Mouse (Mus musculus): Measurements from ENCODE around the gene Gcn1l1. TPM values are rescaled to one million over a fixed set of nuclear protein-coding genes. Genes with fewer than 3 reads are reported as not detected.
"Not testable (repeated sequence)": the region's sequence is repeated elsewhere in the genome, so short reads cannot be mapped to it uniquely, and the experiment has no call there.

The Gcn1l1 gene
- polyA plus RNA-seq, 1 experiment from 2014 or later, result 35.1 TPM

DNA sequence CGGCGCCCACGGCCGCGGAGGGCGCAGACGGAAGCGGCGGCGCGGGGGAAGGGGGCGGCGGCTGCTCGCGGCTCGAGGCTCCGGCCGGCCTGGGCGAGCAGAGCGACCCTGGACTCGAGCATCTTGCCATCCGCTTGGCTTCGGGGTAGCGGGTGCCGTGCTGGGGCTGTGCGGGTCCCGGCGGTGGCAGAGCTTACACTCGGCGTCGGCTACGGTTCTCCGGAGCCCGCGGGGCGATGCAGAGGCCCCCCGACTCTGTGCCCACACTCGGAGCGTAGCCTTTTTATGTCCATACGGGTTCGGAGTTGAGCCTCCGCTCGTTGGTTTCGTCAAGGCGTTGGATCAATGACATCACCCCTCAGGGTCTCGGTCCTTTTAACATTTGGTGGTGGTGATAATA is 349 bp downstream of the Gcn1l1 start:
- ATAC-seq (ENCODE audit: low read depth), result peak; percentile 30
- Histone ChIP-seq H3K4me1 (replicated peaks; ENCODE audit: control insufficient read depth, insufficient read depth, low read length) (peaks cover 33% of the 10 kb centered on the region), H3K27me3 (ENCODE audit: control insufficient read depth, insufficient read depth, low read depth, low read length) (no peaks in the 10 kb centered on the region), H3K36me3 (ENCODE audit: control insufficient read depth, insufficient read depth, low read length) (peaks cover 28% of the 10 kb centered on the region), H3K9ac (ENCODE audit: low read length) (peak overlapping the region; percentile 97), H3K4me2 (ENCODE audit: low read depth, low read length) (peak overlapping the region; percentile 74), H3K9me3 (ENCODE audit: control insufficient read depth, low read length) (no peaks in the 10 kb centered on the region), H3K4me3 (ENCODE audit: low read length) (peak overlapping the region; percentile 89), H3K27ac (ENCODE audit: low read length) (peak overlapping the region; percentile 48)
- WGBS, result under 1% methylated on average over 33 of the region's 46 CpGs

DNA sequence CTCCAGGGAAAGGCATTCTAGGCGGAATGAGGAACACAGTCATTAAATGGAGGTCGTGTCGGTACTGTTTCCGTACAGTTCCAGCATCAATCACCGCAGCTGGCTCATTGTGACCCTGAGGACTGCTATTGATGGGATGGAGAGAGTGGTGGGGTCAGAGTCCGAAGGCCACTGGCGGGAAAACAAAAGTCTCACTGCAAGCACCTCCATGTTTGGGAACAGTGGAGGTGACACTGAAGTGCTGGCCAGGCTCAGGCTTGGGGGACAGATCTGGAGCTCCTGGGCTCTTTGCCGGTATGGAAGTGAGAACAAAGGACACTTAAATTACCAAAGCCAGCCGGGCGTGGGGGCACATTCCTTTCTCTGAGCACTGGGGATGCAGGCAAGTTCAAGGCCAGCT is 3.6 kb downstream of the Gcn1l1 start:
- 33% methylated on average over 10 of the region's 10 CpGs for WGBS
- Histone ChIP-seq H3K27me3 (ENCODE audit: control insufficient read depth, insufficient read depth, low read depth, low read length) (no peaks in the 10 kb centered on the region), H3K4me3 (ENCODE audit: low read length) (no peak overlapping the region), H3K9ac (ENCODE audit: low read length) (no peak overlapping the region), H3K36me3 (ENCODE audit: control insufficient read depth, insufficient read depth, low read length) (peaks cover 3% of the 10 kb centered on the region; the same call in 1 of the 2 replicates), H3K27ac (ENCODE audit: low read length) (peak overlapping the region; percentile 69), H3K4me1 (replicated peaks; ENCODE audit: control insufficient read depth, insufficient read depth, low read length) (peaks cover 24% of the 10 kb centered on the region), H3K9me3 (ENCODE audit: control insufficient read depth, low read length) (no peaks in the 10 kb centered on the region), H3K4me2 (ENCODE audit: low read depth, low read length) (no peak overlapping the region; the same call in 1 of the 2 replicates)
- ATAC-seq (ENCODE audit: low read depth), result no peak

DNA sequence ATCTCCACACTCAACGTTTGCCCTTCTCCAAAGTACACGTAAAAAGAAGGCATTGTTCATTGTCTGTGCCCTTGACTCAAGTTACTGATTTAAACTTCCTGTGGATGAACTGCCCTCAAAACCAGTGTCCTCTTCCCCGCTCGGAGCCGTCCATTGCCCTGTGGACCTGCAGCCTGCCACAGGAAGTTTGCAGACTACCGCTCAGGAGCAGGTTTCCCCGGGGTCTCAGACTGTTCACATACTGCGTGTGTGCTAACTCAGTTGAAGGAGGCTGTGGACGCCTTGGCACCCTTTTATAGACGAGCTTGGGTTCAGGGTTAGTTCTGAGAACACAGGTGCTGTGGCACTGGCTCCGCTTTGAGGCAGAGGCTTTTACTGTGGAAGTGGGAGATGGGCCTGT is 4.3 kb downstream of the Gcn1l1 start:
- no peak overlapping the region for H3K4me3 ChIP-seq (ENCODE audit: low read length)
- ATAC-seq (ENCODE audit: low read depth), result no peak
- no peaks in the 10 kb centered on the region for H3K9me3 ChIP-seq (ENCODE audit: control insufficient read depth, low read length)
- H3K9ac ChIP-seq (ENCODE audit: low read length), result no peak overlapping the region
- WGBS, result 51% methylated on average over 11 of the region's 11 CpGs
- H3K4me1 ChIP-seq (replicated peaks; ENCODE audit: control insufficient read depth, insufficient read depth, low read length), result peaks cover 24% of the 10 kb centered on the region
- H3K36me3 ChIP-seq (ENCODE audit: control insufficient read depth, insufficient read depth, low read length), result no peaks in the 10 kb centered on the region
- peak overlapping the region; percentile 69 for H3K27ac ChIP-seq (ENCODE audit: low read length)
- H3K27me3 ChIP-seq (ENCODE audit: control insufficient read depth, insufficient read depth, low read depth, low read length), result no peaks in the 10 kb centered on the region
- no peak overlapping the region for H3K4me2 ChIP-seq (ENCODE audit: low read depth, low read length)

DNA sequence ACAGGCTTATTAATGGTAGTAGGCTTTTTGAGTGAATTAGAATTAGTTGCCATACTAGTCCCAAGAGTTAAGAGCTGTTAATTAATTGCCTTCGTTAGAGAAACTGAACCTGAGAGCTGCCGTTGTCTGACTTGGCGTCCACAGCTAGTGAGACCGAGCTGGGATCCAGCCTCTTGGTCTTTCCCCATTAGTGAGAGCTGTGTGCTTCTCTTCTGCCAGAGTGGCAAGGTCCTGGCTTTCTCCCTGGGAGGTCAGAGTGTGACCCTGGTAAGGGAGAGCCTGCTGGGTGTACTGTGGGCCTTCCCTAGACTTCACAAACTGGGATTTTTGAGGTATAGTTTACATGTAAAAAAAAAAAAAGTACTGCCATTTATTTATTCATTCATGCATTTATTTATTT is 4.7 kb downstream of the Gcn1l1 start:
- no peak overlapping the region for H3K4me3 ChIP-seq (ENCODE audit: low read length)
- no peak overlapping the region for H3K9ac ChIP-seq (ENCODE audit: low read length)
- H3K4me1 ChIP-seq (replicated peaks; ENCODE audit: control insufficient read depth, insufficient read depth, low read length), result peaks cover 22% of the 10 kb centered on the region
- 84% methylated on average over 4 of the region's 4 CpGs for WGBS
- H3K9me3 ChIP-seq (ENCODE audit: control insufficient read depth, low read length), result no peaks in the 10 kb centered on the region
- H3K27me3 ChIP-seq (ENCODE audit: control insufficient read depth, insufficient read depth, low read depth, low read length), result no peaks in the 10 kb centered on the region
- peak overlapping the region; percentile 69 for H3K27ac ChIP-seq (ENCODE audit: low read length)
- H3K4me2 ChIP-seq (ENCODE audit: low read depth, low read length), result no peak overlapping the region
- no peak for ATAC-seq (ENCODE audit: low read depth)
- H3K36me3 ChIP-seq (ENCODE audit: control insufficient read depth, insufficient read depth, low read length), result no peaks in the 10 kb centered on the region

DNA sequence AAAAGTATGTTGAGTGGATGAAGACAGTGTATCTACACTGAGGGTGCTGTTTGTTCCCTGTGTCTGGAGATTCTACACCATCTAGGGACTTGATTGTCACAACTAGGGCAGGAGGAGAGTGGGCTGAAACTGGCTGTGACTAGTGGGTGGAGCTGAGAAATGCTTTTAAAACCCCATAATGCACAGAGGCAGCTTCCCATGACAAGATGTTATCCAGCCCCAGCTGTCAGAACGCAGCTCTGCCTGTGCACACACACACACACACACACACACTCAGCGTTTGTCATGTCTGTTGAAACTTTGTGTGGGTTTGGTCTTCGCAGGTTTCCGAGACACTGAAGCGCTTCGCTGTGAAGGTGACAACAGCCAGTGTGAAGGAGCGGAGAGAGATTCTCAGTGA is 6.0 kb downstream of the Gcn1l1 start:
- H3K4me2 ChIP-seq (ENCODE audit: low read depth, low read length), result no peak overlapping the region
- peaks cover 8% of the 10 kb centered on the region for H3K36me3 ChIP-seq (ENCODE audit: control insufficient read depth, insufficient read depth, low read length)
- H3K9ac ChIP-seq (ENCODE audit: low read length), result no peak overlapping the region
- no peaks in the 10 kb centered on the region for H3K9me3 ChIP-seq (ENCODE audit: control insufficient read depth, low read length)
- H3K27me3 ChIP-seq (ENCODE audit: control insufficient read depth, insufficient read depth, low read depth, low read length), result no peaks in the 10 kb centered on the region
- ATAC-seq (ENCODE audit: low read depth), result no peak
- H3K27ac ChIP-seq (ENCODE audit: low read length), result no peak overlapping the region
- whole genome bisulfite sequencing, result 89% methylated on average over 7 of the region's 7 CpGs
- H3K4me1 ChIP-seq (replicated peaks; ENCODE audit: control insufficient read depth, insufficient read depth, low read length), result peaks cover 16% of the 10 kb centered on the region
- H3K4me3 ChIP-seq (ENCODE audit: low read length), result no peak overlapping the region

DNA sequence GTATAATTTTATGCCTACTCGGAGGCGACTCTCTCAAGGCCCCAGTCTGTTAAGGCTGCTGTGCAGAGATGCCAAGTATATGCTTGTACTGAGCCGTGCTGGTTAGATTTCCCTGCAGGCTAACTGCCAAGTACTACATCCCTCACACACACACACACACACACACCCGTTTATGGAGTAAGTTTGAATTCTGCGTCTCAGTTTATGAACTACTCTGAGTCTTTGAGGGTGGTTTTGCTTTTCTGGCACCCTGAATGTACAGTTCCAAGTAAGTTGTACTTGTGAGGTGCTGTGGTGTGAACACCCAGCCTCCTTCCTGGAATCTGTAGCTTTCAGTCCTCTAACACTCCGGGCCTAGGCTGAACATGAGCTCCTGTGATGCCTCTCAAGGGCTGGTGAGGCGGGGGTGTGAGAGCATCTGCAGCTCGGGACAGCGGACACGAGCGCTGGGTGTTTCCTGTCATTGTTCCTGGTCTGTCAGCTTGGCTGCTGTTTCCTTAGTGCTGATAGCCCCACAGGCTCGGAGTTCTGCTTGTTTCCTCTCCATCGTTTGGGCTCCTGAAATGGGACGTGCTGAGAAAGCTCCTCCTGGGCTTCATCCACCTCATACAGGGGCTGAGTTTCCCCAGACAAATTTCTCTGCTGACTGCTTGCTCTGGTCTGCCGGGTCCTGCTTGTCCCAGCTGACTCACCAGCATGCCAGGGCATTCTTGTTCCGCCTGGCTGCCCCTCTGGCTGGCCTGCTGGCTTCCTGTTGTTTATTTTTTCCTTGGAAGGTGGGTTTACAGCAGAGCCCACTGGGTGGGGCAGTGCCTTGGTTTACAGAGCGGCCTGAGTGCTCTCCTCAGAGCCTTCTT is 7.9 kb downstream of the Gcn1l1 start:
- no peaks in the 10 kb centered on the region for H3K27me3 ChIP-seq (ENCODE audit: control insufficient read depth, insufficient read depth, low read depth, low read length)
- H3K36me3 ChIP-seq (ENCODE audit: control insufficient read depth, insufficient read depth, low read length), result peaks cover 17% of the 10 kb centered on the region
- peaks cover 13% of the 10 kb centered on the region for H3K4me1 ChIP-seq (replicated peaks; ENCODE audit: control insufficient read depth, insufficient read depth, low read length)

DNA sequence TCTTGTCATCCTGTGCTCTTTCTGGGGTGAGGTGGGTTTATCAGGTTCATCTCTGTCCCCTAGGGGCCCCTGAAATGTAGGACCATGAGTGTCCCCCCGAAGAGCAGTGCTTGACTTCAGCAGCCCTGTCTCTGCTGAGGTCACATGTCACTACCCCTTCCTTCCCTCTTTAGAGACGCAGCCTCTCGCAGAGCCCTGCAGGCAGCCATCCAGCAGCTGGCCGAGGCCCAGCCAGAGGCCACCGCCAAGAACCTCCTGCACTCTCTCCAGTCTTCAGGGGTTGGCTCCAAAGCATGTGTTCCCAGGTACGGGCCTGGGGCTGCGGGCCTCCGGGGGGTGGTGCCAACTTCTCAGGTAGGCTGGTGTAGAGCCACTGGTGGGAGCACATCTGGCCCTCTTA is 9.9 kb downstream of the Gcn1l1 start:
- WGBS, result 73% methylated on average over 8 of the region's 8 CpGs
- Histone ChIP-seq H3K27ac (ENCODE audit: low read length) (no peak overlapping the region), H3K9ac (ENCODE audit: low read length) (no peak overlapping the region), H3K9me3 (ENCODE audit: control insufficient read depth, low read length) (no peaks in the 10 kb centered on the region), H3K36me3 (ENCODE audit: control insufficient read depth, insufficient read depth, low read length) (peaks cover 26% of the 10 kb centered on the region), H3K4me2 (ENCODE audit: low read depth, low read length) (no peak overlapping the region), H3K27me3 (ENCODE audit: control insufficient read depth, insufficient read depth, low read depth, low read length) (no peaks in the 10 kb centered on the region), H3K4me1 (replicated peaks; ENCODE audit: control insufficient read depth, insufficient read depth, low read length) (no peaks in the 10 kb centered on the region; the same call in 1 of the 2 replicates), H3K4me3 (ENCODE audit: low read length) (no peak overlapping the region)
- no peak for ATAC-seq (ENCODE audit: low read depth)

More for the DNA sequence above, 7.9 kb downstream of the Gcn1l1 start:
- H3K4me3 ChIP-seq (ENCODE audit: low read length), result no peak overlapping the region
- 37% methylated on average over 17 of the region's 17 CpGs for WGBS
- H3K9me3 ChIP-seq (ENCODE audit: control insufficient read depth, low read length), result no peaks in the 10 kb centered on the region
- ATAC-seq (ENCODE audit: low read depth), result peak; percentile 78
- H3K4me2 ChIP-seq (ENCODE audit: low read depth, low read length), result no peak overlapping the region
- H3K9ac ChIP-seq (ENCODE audit: low read length), result 0 out of 2 replicates have a peak overlapping the region, but pooled peaks have one; percentile 17
- peak overlapping the region; percentile 92 for H3K27ac ChIP-seq (ENCODE audit: low read length)

DNA sequence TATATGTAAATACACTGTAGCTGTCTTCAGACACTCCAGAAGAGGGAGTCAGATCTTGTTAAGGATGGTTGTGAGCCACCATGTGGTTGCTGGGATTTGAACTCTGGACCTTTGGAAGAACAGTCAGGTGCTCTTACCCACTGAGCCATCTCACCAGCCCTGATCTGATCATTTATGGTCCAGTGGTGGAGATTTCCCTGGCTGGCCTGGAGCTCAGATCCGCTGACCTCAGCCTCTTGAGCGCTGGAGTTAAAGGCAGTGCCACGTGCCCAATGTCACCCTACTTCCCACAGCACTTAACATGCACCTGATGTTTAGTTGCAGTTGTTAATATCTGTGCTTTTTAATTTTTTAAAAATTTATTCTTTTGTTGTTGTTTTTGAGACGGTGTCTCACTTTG is 12.6 kb downstream of the Gcn1l1 start:
- H3K4me1 ChIP-seq (replicated peaks; ENCODE audit: control insufficient read depth, insufficient read depth, low read length); H3K4me2 ChIP-seq (ENCODE audit: low read depth, low read length); H3K4me3 ChIP-seq (ENCODE audit: low read length); H3K9ac ChIP-seq (ENCODE audit: low read length); H3K27ac ChIP-seq (ENCODE audit: low read length); H3K27me3 ChIP-seq (ENCODE audit: control insufficient read depth, insufficient read depth, low read depth, low read length); H3K9me3 ChIP-seq (ENCODE audit: control insufficient read depth, low read length); ATAC-seq (ENCODE audit: low read depth): not testable (repeated sequence)
- WGBS, result 97% methylated on average over 4 of the region's 4 CpGs
- peaks cover 53% of the 10 kb centered on the region for H3K36me3 ChIP-seq (ENCODE audit: control insufficient read depth, insufficient read depth, low read length)

DNA sequence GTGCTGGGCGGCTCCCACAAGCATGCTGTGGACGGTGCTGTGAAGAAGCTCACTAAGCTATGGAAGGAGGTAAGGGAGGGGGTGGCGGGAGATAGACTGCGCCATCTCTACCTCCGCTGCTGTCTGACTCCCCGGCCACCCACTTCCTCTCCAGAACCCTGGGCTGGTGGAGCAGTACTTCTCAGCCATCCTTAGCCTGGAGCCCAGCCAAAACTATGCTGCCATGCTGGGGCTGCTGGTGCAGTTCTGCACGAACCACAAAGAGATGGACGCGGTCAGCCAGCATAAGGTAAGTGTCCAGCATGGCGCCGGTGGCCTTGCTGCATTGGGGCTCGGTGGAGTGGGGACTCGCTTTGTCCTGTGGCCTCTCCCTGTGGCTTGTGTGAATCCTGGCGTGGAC is 13.9 kb downstream of the Gcn1l1 start:
- H3K4me2 ChIP-seq (ENCODE audit: low read depth, low read length), result no peak overlapping the region
- H3K4me1 ChIP-seq (replicated peaks; ENCODE audit: control insufficient read depth, insufficient read depth, low read length), result no peaks in the 10 kb centered on the region
- H3K9me3 ChIP-seq (ENCODE audit: control insufficient read depth, low read length), result peaks cover 11% of the 10 kb centered on the region
- H3K9ac ChIP-seq (ENCODE audit: low read length), result no peak overlapping the region
- H3K36me3 ChIP-seq (ENCODE audit: control insufficient read depth, insufficient read depth, low read length), result peaks cover 65% of the 10 kb centered on the region
- no peak for ATAC-seq (ENCODE audit: low read depth)
- H3K27me3 ChIP-seq (ENCODE audit: control insufficient read depth, insufficient read depth, low read depth, low read length), result no peaks in the 10 kb centered on the region
- no peak overlapping the region for H3K4me3 ChIP-seq (ENCODE audit: low read length)
- WGBS, result 87% methylated on average over 14 of the region's 14 CpGs
- no peak overlapping the region for H3K27ac ChIP-seq (ENCODE audit: low read length)

Data from lung, embryonic 16.5 days (tissue).